Mouse (Mus musculus) heart, embryonic 14.5 days (tissue): ENCODE data around the gene Srl. TPM values are rescaled to one million over a fixed set of nuclear protein-coding genes. Genes with fewer than 3 reads are reported as not detected.

ENCODE experiments used
- ATAC-seq: fragments of 200-750 bp; cut with Nextera tagmentation; 2 replicates; pipeline ENCODE4 v1.8.0; 2017; ENCODE audit warnings: low read depth, moderate TSS enrichment; ENCODE audit not compliant: insufficient number of reproducible peaks, insufficient read depth, low FRiP score
- H3K27ac ChIP-seq, 2 experiments: fragments of 200-500 bp in 1 of 2; fragments of 300-500 bp in 1 of 2; sonication (generic) in 1 of 2; replicated peaks in 1 of 2; 2 replicates each; pipeline ENCODE4 v1.5.1; 2012 to 2014; ENCODE audit warnings: low read depth in 2 of 2, low read length in 2 of 2, control low read depth in 1 of 2, mild to moderate bottlenecking in 1 of 2, mixed read lengths in 1 of 2; ENCODE audit not compliant: control insufficient read depth in 1 of 2, insufficient read depth in 1 of 2
- H3K27me3 ChIP-seq: fragments of 300-500 bp; sonication (generic); 2 replicates; pipeline ENCODE4 v1.6.1; 2014; ENCODE audit warnings: mild to moderate bottlenecking, low read length, control low read depth; ENCODE audit not compliant: control insufficient read depth, insufficient read depth
- H3K36me3 ChIP-seq: fragments of 300-500 bp; sonication (generic); 2 replicates; pipeline ENCODE4 v1.6.1; 2014; ENCODE audit warnings: mild to moderate bottlenecking, control low read depth, low read length, mixed read lengths; ENCODE audit not compliant: control insufficient read depth, insufficient read depth
- H3K4me1 ChIP-seq, 2 experiments: fragments of 200-500 bp in 1 of 2; fragments of 300-500 bp in 1 of 2; sonication (generic) in 1 of 2; 2 replicates each; pipeline ENCODE4 v1.6.1; 2012 to 2014; ENCODE audit warnings: low read length in 2 of 2, control low read depth in 1 of 2, mixed read lengths in 1 of 2; ENCODE audit not compliant: control insufficient read depth in 2 of 2, insufficient read depth in 2 of 2
- H3K4me2 ChIP-seq: fragments of 300-500 bp; sonication (generic); 2 replicates; pipeline ENCODE4 v1.6.1; 2014; ENCODE audit warnings: mild to moderate bottlenecking, low read length
- H3K4me3 ChIP-seq, 2 experiments: fragments of 200-500 bp in 1 of 2; fragments of 300-500 bp in 1 of 2; sonication (generic) in 1 of 2; 2 replicates each; pipeline ENCODE4 v1.5.1; 2012 to 2014; ENCODE audit warnings: low read length in 2 of 2, mild to moderate bottlenecking in 2 of 2, control low read depth in 1 of 2, low read depth in 1 of 2, moderate library complexity in 1 of 2; ENCODE audit not compliant: control insufficient read depth in 1 of 2, insufficient read depth in 1 of 2
- H3K9ac ChIP-seq: fragments of 300-500 bp; sonication (generic); 2 replicates; pipeline ENCODE4 v1.6.1; 2014; ENCODE audit warnings: mild to moderate bottlenecking, low read length
- H3K9me3 ChIP-seq: fragments of 300-500 bp; sonication (generic); 2 replicates; pipeline ENCODE4 v1.6.1; 2016; ENCODE audit warnings: low read length, control low read depth; ENCODE audit not compliant: control insufficient read depth
- WGBS: fragments of 180-500 bp; shearing (Covaris S2); extraction: QIAGEN DNeasy Blood & Tissue Kit; methylation state at CpG from one replicate; pipeline ENCODE4 v1.1.7; 2014; 5-methylcytosine and 5-hydroxymethylcytosine counted together
- polyA plus RNA-seq: library from polyadenylated mRNA; unstranded; fragments of >200 nt; fragmentation: Nextera tagmentation; extraction: Ambion mirVana; gene quantifications from 2 replicates; pipeline ENCODE4 v1.2.1, GENCODE M21; 2014

Srl gene
- polyA plus RNA-seq, 1 experiment from 2014 or later, result 259 TPM

- Histone ChIP-seq H3K4me3 (no peak overlapping the region), H3K4me1 (peaks cover 35 to 79% of the 10 kb centered on the region in 2 experiments), H3K27me3 (no peaks in the 10 kb centered on the region), H3K9ac (peak overlapping the region; percentile 66), H3K9me3 (no peaks in the 10 kb centered on the region), H3K27ac (peak overlapping the region; percentile 91 to 99), H3K4me2 (peak overlapping the region; percentile 44), H3K36me3 (peaks cover 30% of the 10 kb centered on the region)
- 29% methylated on average over 3 of the region's 3 CpGs for WGBS
- ATAC-seq, result no peak
Measured at GRCm38 (mm10) chr16:4514383-4514782, 27.2 kb downstream of the Srl start.

- H3K4me2 ChIP-seq, result peak overlapping the region; percentile 22
- 37% methylated on average over 2 of the region's 3 CpGs for WGBS
Measured at GRCm38 (mm10) chr16:4512661-4513438, 28.8 kb downstream of the Srl start.

GRCm38 (mm10) chr16:4511371-4511770 lies 30.2 kb downstream of the Srl start:
- 21% methylated on average over 2 of the region's 2 CpGs for WGBS
- peak; percentile 34; the same call in 1 of the 2 replicates for ATAC-seq
- Histone ChIP-seq H3K9ac (peak overlapping the region; percentile 59), H3K9me3 (no peaks in the 10 kb centered on the region), H3K4me2 (0 out of 2 replicates have a peak overlapping the region, but pooled peaks have one; percentile 31), H3K4me3 (no peak overlapping the region), H3K27me3 (no peaks in the 10 kb centered on the region), H3K36me3 (peaks cover 29% of the 10 kb centered on the region), H3K27ac (peak overlapping the region; percentile 98 to 99), H3K4me1 (peaks cover 45 to 66% of the 10 kb centered on the region in 2 experiments)

More at GRCm38 (mm10) chr16:4512661-4513438, 28.8 kb downstream of the Srl start:
- H3K27ac ChIP-seq, result peak overlapping the region; percentile 98 to 99
- peak overlapping the region; percentile 54; the same call in 1 of the 2 replicates for H3K9ac ChIP-seq
- no peaks in the 10 kb centered on the region for H3K27me3 ChIP-seq
- peak; percentile 74 for ATAC-seq
- H3K4me3 ChIP-seq, result no peak overlapping the region
- H3K4me1 ChIP-seq, result peaks cover 38 to 70% of the 10 kb centered on the region in 2 experiments
- no peaks in the 10 kb centered on the region for H3K9me3 ChIP-seq
- H3K36me3 ChIP-seq, result peaks cover 33% of the 10 kb centered on the region

- Histone ChIP-seq H3K4me3 (no peak overlapping the region), H3K9ac (peak overlapping the region; percentile 32), H3K27me3 (no peaks in the 10 kb centered on the region), H3K9me3 (no peaks in the 10 kb centered on the region), H3K36me3 (peaks cover 26% of the 10 kb centered on the region), H3K4me2 (no peak overlapping the region), H3K4me1 (peaks cover 23 to 30% of the 10 kb centered on the region in 2 experiments), H3K27ac (peak overlapping the region; percentile 34 to 72)
- 61% methylated on average over 3 of the region's 3 CpGs for WGBS
- ATAC-seq, result no peak
Measured at GRCm38 (mm10) chr16:4506181-4506580, 35.4 kb downstream of the Srl start.

GRCm38 (mm10) chr16:4503495-4503894 lies 38.1 kb downstream of the Srl start:
- 76% methylated on average over 1 of the region's 1 CpGs for WGBS
- H3K4me2 ChIP-seq, result no peak overlapping the region
- no peak overlapping the region for H3K27ac ChIP-seq
- peak overlapping the region; percentile 3; the same call in 1 of the 2 replicates for H3K9ac ChIP-seq
- H3K27me3 ChIP-seq, result no peaks in the 10 kb centered on the region
- peaks cover 33 to 40% of the 10 kb centered on the region in 2 experiments for H3K4me1 ChIP-seq
- no peaks in the 10 kb centered on the region for H3K9me3 ChIP-seq
- no peak for ATAC-seq
- H3K4me3 ChIP-seq, result no peak overlapping the region
- H3K36me3 ChIP-seq, result peaks cover 27% of the 10 kb centered on the region

GRCm38 (mm10) chr16:4502568-4502967 lies 39.0 kb downstream of the Srl start:
- no peaks in the 10 kb centered on the region for H3K9me3 ChIP-seq
- no peak overlapping the region for H3K4me3 ChIP-seq
- H3K27me3 ChIP-seq, result no peaks in the 10 kb centered on the region
- ATAC-seq, result no peak
- no peak overlapping the region for H3K4me2 ChIP-seq
- 0 out of 4 replicates have a peak overlapping the region, but pooled peaks of 1 of the 2 experiments have one; percentile 10 for H3K27ac ChIP-seq
- peaks cover 26% of the 10 kb centered on the region for H3K36me3 ChIP-seq
- peaks cover 41 to 49% of the 10 kb centered on the region in 2 experiments for H3K4me1 ChIP-seq
- H3K9ac ChIP-seq, result no peak overlapping the region

- Histone ChIP-seq H3K27ac (no peak overlapping the region; a peak in 1 of 4 replicates), H3K27me3 (no peaks in the 10 kb centered on the region), H3K9ac (no peak overlapping the region), H3K36me3 (peaks cover 26% of the 10 kb centered on the region), H3K4me3 (no peak overlapping the region), H3K4me1 (peaks cover 41 to 55% of the 10 kb centered on the region in 2 experiments), H3K9me3 (no peaks in the 10 kb centered on the region), H3K4me2 (no peak overlapping the region)
- ATAC-seq, result no peak
- 86% methylated on average over 3 of the region's 3 CpGs for WGBS
Measured at GRCm38 (mm10) chr16:4501703-4502102, 39.9 kb downstream of the Srl start.
